Mouse (Mus musculus): ENCODE results near the gene Srp54b.
"Not testable (repeated sequence)": the region's sequence is repeated elsewhere in the genome, so short reads cannot be mapped to it uniquely, and the experiment has no call there.

DNA sequence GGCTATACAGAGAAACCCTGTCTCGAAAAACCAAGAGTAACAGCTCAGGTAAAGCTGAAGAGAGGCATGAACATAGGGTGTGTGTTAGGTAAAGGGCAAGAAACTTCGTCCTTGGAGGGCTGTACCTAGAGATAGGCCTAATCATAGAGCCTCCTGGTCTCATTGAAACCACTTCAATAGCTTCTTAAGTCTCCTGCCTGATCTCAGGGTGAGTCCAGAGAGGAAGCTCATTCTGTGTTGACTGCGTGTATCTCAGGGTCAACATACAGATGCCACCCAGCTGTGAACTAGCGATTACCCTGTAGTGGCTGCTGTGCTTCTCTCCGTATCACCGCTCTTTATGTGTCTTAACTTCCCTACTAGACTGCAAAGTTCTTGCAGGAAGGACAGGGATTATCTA is 17.0 kb upstream of the Srp54b start:
- TF ChIP-seq POLR2A, CTCF (IDR thresholded peaks at IDR 0.05; ENCODE audit: extremely low read depth, insufficient read depth, low read length): not testable (repeated sequence)

Measured in cortical plate, adult 2 months (tissue).